Mouse (Mus musculus) ES-E14 (cell line): ENCODE data around the gene Vdr. TPM values are rescaled to one million over a fixed set of nuclear protein-coding genes. Genes with fewer than 3 reads are reported as not detected.

ENCODE experiments used
- DNase-seq: peaks from one replicate; pipeline ENCODE4 v3.0.0-alpha.2; 2013; ENCODE audit warnings: low read depth, low spot score
- H3K27ac ChIP-seq: 2 replicates; pipeline ENCODE4 v1.5.1; 2012; ENCODE audit warnings: low read depth, mild to moderate bottlenecking, low read length, moderate library complexity, mixed read lengths; ENCODE audit not compliant: poor library complexity, insufficient read depth, severe bottlenecking
- H3K36me3 ChIP-seq: 2 replicates; pipeline ENCODE4 v1.6.1; 2012; ENCODE audit warnings: mild to moderate bottlenecking, low read length, moderate library complexity, mixed read lengths; ENCODE audit not compliant: control insufficient read depth, poor library complexity, insufficient read depth, severe bottlenecking
- H3K4me1 ChIP-seq, 2 experiments: fragments of 150-350 bp in 1 of 2; sonication (generic) in 1 of 2; 2 replicates each; pipeline ENCODE4 v1.6.1; 2012; ENCODE audit warnings: low read length in 2 of 2, mild to moderate bottlenecking in 1 of 2, mixed read lengths in 1 of 2; ENCODE audit not compliant: control insufficient read depth in 2 of 2, insufficient read depth in 2 of 2, poor library complexity in 1 of 2
- H3K4me3 ChIP-seq, 2 experiments: fragments of 150-350 bp in 1 of 2; sonication (generic) in 1 of 2; 2 replicates each; pipeline ENCODE4 v1.5.1; 2012; ENCODE audit warnings: low read length in 2 of 2, low read depth in 1 of 2, mild to moderate bottlenecking in 1 of 2, mixed read lengths in 1 of 2; ENCODE audit not compliant: insufficient read depth in 1 of 2, poor library complexity in 1 of 2, severe bottlenecking in 1 of 2
- H3K9ac ChIP-seq: 2 replicates; pipeline ENCODE4 v1.6.1; 2012; ENCODE audit warnings: low read depth, mild to moderate bottlenecking, low read length, mixed read lengths; ENCODE audit not compliant: poor library complexity, insufficient read depth, severe bottlenecking
- H3K9me3 ChIP-seq: fragments of 150-350 bp; sonication (generic); 2 replicates; pipeline ENCODE4 v1.6.1; 2012; ENCODE audit warnings: low read depth, mild to moderate bottlenecking, low read length; ENCODE audit not compliant: control insufficient read depth, insufficient read depth
- CHD2 ChIP-seq: IDR thresholded peaks from 2 replicates; pipeline ENCODE4 v1.6.1; 2014; ENCODE audit warnings: mild to moderate bottlenecking, low read depth, low read length, inconsistent platforms
- HCFC1 ChIP-seq: IDR thresholded peaks from 2 replicates; pipeline ENCODE4 v1.6.1; 2012; ENCODE audit warnings: low read length, inconsistent platforms, borderline replicate concordance; ENCODE audit not compliant: insufficient read depth
- MAFK ChIP-seq: IDR thresholded peaks from 2 replicates; pipeline ENCODE4 v1.6.1; 2014; ENCODE audit warnings: mild to moderate bottlenecking, low read depth, low read length, inconsistent platforms; ENCODE audit not compliant: insufficient read depth
- ZC3H11A ChIP-seq: IDR thresholded peaks from 2 replicates; pipeline ENCODE4 v1.6.1; 2012; ENCODE audit warnings: low read depth, mild to moderate bottlenecking, inconsistent platforms, low read length, borderline replicate concordance
- ZNF384 ChIP-seq: IDR thresholded peaks from 2 replicates; pipeline ENCODE4 v1.6.1; 2012; ENCODE audit warnings: low read depth, low read length, inconsistent platforms
- in situ Hi-C, 2 experiments: fragments of 600-800 bp; cut with MboI; formaldehyde crosslinking; loops; one replicate each; pipeline ENCODE4 v1.15.1; 2025; ENCODE audit warnings: low sequenced_read_pairs in 2 of 2, inconsistent platforms in 1 of 2; ENCODE audit not compliant: unreplicated experiment in 2 of 2
- total RNA-seq: library from RNA; depleted of rRNA; stranded (reverse); fragments of 300-350 nt; gene quantifications from 2 replicates; pipeline ENCODE4 v1.2.3, GENCODE M21; 2012

The Vdr gene
- total RNA-seq, 1 experiment, result 0.22 TPM

- Histone ChIP-seq H3K27ac (no peak overlapping the region), H3K36me3 (no peaks in the 10 kb centered on the region), H3K4me1 (peaks cover 2 to 21% of the 10 kb centered on the region in 2 experiments; a peak in 2 of 4 replicates), H3K9ac (no peak overlapping the region), H3K4me3 (no peak overlapping the region), H3K9me3 (no peaks in the 10 kb centered on the region)
- no peak for TF ChIP-seq HCFC1
- no peak for TF ChIP-seq CHD2
- TF ChIP-seq ZC3H11A, result no peak
- TF ChIP-seq MAFK, result no peak
- no peak for TF ChIP-seq ZNF384
- in situ Hi-C loops, result no loop called here
- DNase-seq, result no peak
Measured at GRCm38 (mm10) chr15:97840781-97841180, 69.6 kb downstream of the Vdr start.

DNA sequence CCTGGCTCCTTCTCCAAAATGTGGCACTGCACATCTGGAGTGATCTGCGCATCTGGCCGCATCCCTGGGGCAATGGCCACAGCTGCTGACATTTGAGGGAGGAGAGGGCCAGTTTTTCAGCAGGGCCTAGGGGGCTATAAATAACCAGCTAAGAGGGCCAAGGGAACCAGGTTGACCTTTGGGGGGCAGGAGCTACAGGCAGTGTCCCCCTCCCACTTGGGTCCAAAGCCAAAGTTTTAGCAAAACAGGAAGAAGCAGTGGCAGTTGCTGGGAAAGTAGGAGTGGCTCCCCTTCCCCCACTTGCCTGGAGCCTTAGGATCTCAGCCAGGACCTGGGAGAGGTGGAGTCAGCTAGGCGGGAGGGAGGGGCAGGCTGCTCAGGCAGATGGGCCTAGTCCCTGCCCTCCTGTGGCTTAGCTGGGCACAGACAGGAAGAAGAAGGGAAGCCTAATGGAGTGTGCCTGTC lies 70.4 kb downstream of the Vdr start:
- DNase-seq, result no peak
- H3K9ac ChIP-seq, result no peak overlapping the region
- in situ Hi-C loops, result no loop called here
- no peak overlapping the region for H3K27ac ChIP-seq
- no peaks in the 10 kb centered on the region for H3K36me3 ChIP-seq
- no peak overlapping the region for H3K4me3 ChIP-seq
- peaks cover 2 to 21% of the 10 kb centered on the region in 2 experiments; a peak in 2 of 4 replicates for H3K4me1 ChIP-seq
- no peaks in the 10 kb centered on the region for H3K9me3 ChIP-seq
- TF ChIP-seq ZC3H11A, result no peak
- no peak for TF ChIP-seq HCFC1
- no peak for TF ChIP-seq CHD2
- TF ChIP-seq MAFK, result no peak
- no peak for TF ChIP-seq ZNF384

- DNase-seq, result no peak
- H3K4me3 ChIP-seq, result no peak overlapping the region
- in situ Hi-C loops, result no loop called here
- peaks cover 2 to 21% of the 10 kb centered on the region in 2 experiments; a peak in 2 of 4 replicates for H3K4me1 ChIP-seq
- H3K9me3 ChIP-seq, result no peaks in the 10 kb centered on the region
- H3K36me3 ChIP-seq, result no peaks in the 10 kb centered on the region
- TF ChIP-seq HCFC1 (no peak), CHD2 (no peak), MAFK (no peak), ZC3H11A (no peak), ZNF384 (no peak)
- no peak overlapping the region for H3K27ac ChIP-seq
- no peak overlapping the region for H3K9ac ChIP-seq
Measured at GRCm38 (mm10) chr15:97839473-97839872, 71.0 kb downstream of the Vdr start.

DNA sequence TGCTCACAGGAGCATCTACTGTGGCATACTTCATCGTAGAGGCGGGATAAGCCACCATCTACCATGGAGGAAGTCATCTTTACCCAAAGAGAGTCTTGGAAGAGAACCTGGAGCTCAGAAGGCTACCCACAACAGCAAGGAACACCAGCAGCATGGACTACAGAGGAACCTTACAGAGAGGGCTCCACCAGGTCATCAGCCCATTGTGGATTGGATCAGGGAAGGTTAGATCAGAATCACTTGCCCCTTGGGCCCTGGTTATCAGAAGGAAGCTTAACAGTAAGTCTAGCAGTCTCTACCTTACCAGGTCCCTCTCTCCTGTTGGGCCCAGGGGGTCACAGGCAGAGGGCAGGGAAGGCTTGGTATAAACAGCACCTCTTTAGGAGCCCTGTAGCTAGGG lies 71.4 kb downstream of the Vdr start:
- Histone ChIP-seq H3K27ac (no peak overlapping the region), H3K9me3 (no peaks in the 10 kb centered on the region), H3K4me1 (peaks cover 2 to 21% of the 10 kb centered on the region in 2 experiments; a peak in 2 of 4 replicates), H3K36me3 (no peaks in the 10 kb centered on the region), H3K4me3 (no peak overlapping the region), H3K9ac (no peak overlapping the region)
- DNase-seq, result no peak
- in situ Hi-C loops, result no loop called here
- TF ChIP-seq ZNF384 (no peak), CHD2 (no peak), ZC3H11A (no peak), HCFC1 (no peak), MAFK (no peak)

GRCm38 (mm10) chr15:97838395-97838794 lies 72.0 kb downstream of the Vdr start:
- H3K27ac ChIP-seq, result no peak overlapping the region
- in situ Hi-C loops, result no loop called here

More at GRCm38 (mm10) chr15:97838395-97838794, 72.0 kb downstream of the Vdr start:
- TF ChIP-seq HCFC1 (no peak), MAFK (no peak), ZNF384 (no peak), CHD2 (no peak), ZC3H11A (no peak)
- H3K4me3 ChIP-seq, result no peak overlapping the region
- H3K9ac ChIP-seq, result no peak overlapping the region
- no peaks in the 10 kb centered on the region for H3K36me3 ChIP-seq
- H3K4me1 ChIP-seq, result peaks cover 2 to 21% of the 10 kb centered on the region in 2 experiments; a peak in 2 of 4 replicates
- no peak for DNase-seq
- H3K9me3 ChIP-seq, result no peaks in the 10 kb centered on the region
